Mouse (Mus musculus): Measurements from ENCODE around the gene Chn2. TPM values are rescaled to one million over a fixed set of nuclear protein-coding genes. Genes with fewer than 3 reads are reported as not detected.

The Chn2 gene
- polyA plus RNA-seq, 1 experiment = not detected

GRCm38 (mm10) chr6:54313071-54313470 is 273.7 kb downstream of the Chn2 start:
- TF ChIP-seq GATA1 (IDR thresholded peaks at IDR 0.05; ENCODE audit: low read length) = no peak

DNA sequence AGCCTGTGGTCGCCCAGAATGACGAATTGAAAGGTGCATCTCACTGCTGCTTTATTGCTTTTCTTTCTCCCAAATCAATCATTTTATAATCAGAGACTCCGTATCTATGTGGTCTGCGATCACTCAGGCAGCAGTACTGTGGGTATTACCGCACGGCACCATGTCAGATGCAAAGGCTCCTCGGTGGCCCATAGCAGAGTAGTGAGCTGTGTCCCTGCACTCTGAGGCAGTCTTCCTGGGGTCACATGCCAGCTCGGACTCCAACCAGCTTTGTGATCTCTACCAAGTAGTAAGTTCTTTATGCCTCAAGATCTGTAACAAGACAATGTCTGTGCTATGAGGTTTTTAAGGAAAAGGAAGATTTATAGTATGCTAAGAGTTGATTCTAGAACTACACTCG is 279.3 kb downstream of the Chn2 start:
- TF ChIP-seq GATA1 (IDR thresholded peaks at IDR 0.05; ENCODE audit: low read length) = no peak

DNA sequence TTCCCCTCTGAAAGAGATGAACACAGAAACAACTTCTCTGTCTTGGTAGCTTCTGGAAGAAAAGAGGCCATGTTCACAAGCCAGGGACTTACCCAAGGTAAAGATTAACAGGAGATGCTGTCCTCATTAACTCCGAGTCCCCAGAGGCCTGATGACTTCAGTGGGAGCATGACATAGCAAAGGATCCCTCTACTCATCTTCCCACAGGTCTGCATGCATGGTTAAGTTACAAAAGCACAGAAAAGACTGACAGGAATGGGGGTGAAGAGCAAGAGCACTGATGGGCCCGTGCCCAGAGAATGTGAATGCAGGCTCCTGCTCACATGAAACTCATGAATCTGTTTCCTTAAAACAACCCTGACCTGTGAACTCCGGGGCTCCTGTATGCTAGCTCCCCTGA is 279.8 kb downstream of the Chn2 start:
- no peak for TF ChIP-seq GATA1 (IDR thresholded peaks at IDR 0.05; ENCODE audit: low read length)

DNA sequence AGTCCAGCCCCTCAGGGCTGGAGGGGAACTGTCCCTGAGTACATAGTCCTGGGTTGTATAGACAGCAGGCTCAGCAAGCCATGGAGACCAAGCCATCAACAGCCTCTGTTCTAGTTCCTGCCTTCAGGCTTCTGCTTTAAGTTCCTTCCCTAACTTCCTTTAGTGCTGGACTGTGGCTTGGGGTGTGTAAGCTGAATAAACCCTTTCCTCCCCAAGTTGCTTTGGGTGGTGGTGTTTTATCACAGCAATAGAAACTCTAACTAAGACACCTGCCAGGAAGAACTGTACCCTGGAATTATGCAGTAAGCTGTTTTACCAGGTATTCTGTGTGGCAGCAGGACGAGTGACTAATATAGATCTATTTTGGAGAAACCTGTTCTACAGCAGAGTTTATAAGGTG is 280.9 kb downstream of the Chn2 start:
- TF ChIP-seq GATA1 (IDR thresholded peaks at IDR 0.05; ENCODE audit: low read length) = no peak

- no peak for TF ChIP-seq GATA1 (IDR thresholded peaks at IDR 0.05; ENCODE audit: low read length)
These were observed 286.0 kb downstream of the Chn2 start, which contains the start of gene Prr15 for GRCm38 (mm10) chr6:54325246-54325885. Prr15 (plus strand) TSS chr6:54325835.

GRCm38 (mm10) chr6:54326671-54327625 is 287.6 kb downstream of the Chn2 start:
- no peak for TF ChIP-seq GATA1 (IDR thresholded peaks at IDR 0.05; ENCODE audit: low read length)

DNA sequence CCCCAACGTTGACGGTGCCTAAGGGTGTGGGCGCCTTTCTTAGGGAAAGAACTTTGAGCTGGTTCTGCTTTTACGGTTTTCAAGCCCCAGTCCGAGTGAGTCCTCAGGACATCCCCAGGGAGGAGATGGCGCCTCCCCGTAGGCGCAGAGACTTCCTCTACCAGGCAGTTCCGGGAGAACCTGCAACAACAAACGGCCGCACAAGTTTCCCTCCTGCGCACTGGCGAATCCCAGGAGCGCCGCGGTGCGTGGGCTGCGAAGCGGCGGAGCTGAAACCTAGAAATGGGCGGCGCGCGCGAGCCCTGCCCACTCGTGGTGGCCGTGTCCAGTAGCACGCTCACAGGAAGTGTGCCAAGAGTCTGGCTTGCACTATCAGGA is 288.3 kb downstream of the Chn2 start:
- TF ChIP-seq GATA1 (IDR thresholded peaks at IDR 0.05; ENCODE audit: low read length) = no peak

DNA sequence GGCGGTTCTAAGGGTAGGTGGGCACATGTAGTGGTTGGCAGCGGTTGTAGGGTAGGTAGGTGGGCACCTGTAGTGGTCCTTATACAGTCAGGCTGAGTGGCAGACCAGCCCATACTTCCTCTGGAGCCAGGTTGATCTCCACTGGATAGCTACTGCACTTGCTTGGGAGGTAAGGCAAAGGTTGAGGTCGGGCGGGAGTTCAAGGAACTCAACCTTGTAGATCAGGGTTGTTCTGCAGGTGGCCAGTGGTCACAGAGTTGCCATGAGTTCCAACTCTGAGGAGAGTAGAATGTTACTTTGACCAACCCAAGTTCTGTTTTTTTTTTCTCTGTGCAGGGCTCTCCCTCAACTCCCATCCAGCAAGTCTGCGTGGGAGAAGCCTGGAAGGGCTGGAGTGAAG is 289.4 kb downstream of the Chn2 start:
- TF ChIP-seq GATA1 (IDR thresholded peaks at IDR 0.05; ENCODE audit: low read length) = no peak

- no peak for TF ChIP-seq GATA1 (IDR thresholded peaks at IDR 0.05; ENCODE audit: low read length)
These were observed 290.2 kb downstream of the Chn2 start for GRCm38 (mm10) chr6:54329598-54329997.

- TF ChIP-seq GATA1 (IDR thresholded peaks at IDR 0.05; ENCODE audit: low read length) = no peak
These were observed 290.8 kb downstream of the Chn2 start for GRCm38 (mm10) chr6:54330166-54330565.

GRCm38 (mm10) chr6:54331765-54332164 is 292.4 kb downstream of the Chn2 start:
- TF ChIP-seq GATA1 (IDR thresholded peaks at IDR 0.05; ENCODE audit: low read length) = no peak

DNA sequence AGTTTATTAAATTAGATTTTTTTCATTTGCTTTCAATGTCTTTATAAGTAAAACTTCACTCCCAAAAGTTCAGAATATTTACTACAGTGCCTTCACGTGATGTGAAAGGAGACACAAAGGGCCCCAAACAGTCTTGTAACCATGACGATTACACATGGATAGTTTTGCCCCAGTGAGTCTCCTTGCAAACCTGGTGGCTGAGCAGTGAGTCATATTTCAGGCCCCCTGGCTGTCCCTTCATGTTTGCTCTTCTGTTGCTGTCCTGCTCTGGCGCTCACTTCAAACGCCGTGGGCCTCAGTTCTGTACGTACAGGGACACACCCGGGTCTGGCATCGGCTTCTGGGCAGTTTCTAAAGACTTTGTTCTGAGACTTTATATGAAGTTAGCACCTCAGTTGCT is 292.8 kb downstream of the Chn2 start:
- no peak for TF ChIP-seq GATA1 (IDR thresholded peaks at IDR 0.05; ENCODE audit: low read length)

- no peak for TF ChIP-seq GATA1 (IDR thresholded peaks at IDR 0.05; ENCODE audit: low read length)
These were observed 293.8 kb downstream of the Chn2 start for GRCm38 (mm10) chr6:54333116-54333651.

DNA sequence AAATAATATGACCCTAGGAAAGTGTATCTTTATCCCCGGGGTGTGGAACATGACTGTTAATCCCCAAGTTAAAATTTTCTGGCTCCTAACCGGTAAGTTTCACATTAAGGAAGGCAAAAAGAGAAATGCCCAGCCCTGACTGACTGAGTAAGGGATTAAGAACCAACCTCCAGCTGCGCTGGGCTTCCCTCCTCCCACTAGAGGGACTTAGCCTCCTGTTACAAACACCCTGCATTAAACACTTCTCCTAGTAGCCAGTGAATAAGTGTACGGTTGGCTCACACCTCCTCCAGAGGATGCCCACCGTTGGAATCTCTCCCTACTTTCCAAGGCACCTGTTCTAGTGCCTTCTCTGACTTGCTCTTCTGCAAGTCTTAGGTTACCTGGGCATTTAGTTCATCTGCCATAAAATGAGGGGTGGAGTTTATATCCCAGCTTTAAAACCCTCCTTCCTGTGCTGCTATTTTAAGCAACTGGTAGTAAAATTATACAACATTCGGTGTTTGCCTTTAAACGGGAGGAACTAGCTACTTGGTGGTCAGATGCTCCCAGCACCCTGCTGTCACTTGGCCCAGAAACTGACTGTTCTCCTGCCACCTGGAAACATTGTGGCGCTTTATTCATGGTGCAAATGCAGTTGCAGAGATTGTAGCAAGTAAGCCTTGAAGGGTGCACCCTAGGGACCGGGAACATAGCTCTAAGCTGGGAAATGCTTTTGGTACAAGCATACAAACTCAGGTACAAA is 294.5 kb downstream of the Chn2 start:
- TF ChIP-seq GATA1 (IDR thresholded peaks at IDR 0.05; ENCODE audit: low read length) = no peak

- TF ChIP-seq GATA1 (IDR thresholded peaks at IDR 0.05; ENCODE audit: low read length) = no peak
These were observed 298.0 kb downstream of the Chn2 start for GRCm38 (mm10) chr6:54337321-54337720.

DNA sequence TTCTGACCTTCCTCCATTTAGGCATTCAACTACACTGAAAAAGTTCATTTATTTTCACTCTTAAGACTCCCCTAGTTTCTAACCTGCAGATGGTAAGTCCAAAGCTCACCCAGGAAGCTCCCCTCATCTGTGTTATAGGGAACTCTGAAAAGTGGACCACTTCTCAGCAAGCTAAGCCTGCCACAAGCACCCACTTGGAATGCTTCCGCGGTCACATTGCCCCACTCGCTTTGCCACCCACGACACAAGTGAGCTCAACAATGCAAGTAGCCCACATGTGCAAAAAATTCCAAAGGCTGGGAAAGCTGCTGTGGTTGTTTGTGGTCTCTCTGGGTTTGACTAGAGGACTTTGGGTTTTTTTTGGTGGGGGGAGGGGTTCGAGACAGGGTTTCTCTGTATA is 301.8 kb downstream of the Chn2 start:
- TF ChIP-seq GATA1 (IDR thresholded peaks at IDR 0.05; ENCODE audit: low read length) = no peak
